Comparison of ENCODE assay signal across 9 mouse cellular contexts in genomic region chr6:94915842-94916620, GRCm38 (mm10).
A peak's percentile ranks its signal among the peaks of the same experiment; 100 is the strongest.
DNase-seq lines count a peak whose midpoint lies in the region; ATAC-seq lines count a peak whose summit lies in the region.
"Had no signal": no experiment of that assay in that cellular context is flagged by ENCODE, and none has a peak within 500 bp of the region (broad histone marks: within the 10 kb centered on the region; RNA-seq: fewer than 3 reads in every experiment).

No protein-coding gene starts in this region.

- intact Hi-C loops in left cerebral cortex, postnatal 36 days (cut with DNase I) = no loop called here

- no peak overlapping the region for H3K4me3 ChIP-seq in stomach, embryonic 16.5 days (replicated peaks; ENCODE audit: low read length)
- H3K4me3 ChIP-seq: limb, embryonic 15.5 days had no signal

- H3K27me3 ChIP-seq in stomach, embryonic 16.5 days (ENCODE audit: control insufficient read depth, insufficient read depth, low read length) = no peaks in the 10 kb centered on the region
- H3K27me3 ChIP-seq: limb, embryonic 15.5 days had no signal

- H3K4me1 ChIP-seq in stomach, embryonic 16.5 days (ENCODE audit: control insufficient read depth, insufficient read depth, low read length) = peaks cover 16% of the 10 kb centered on the region

- H3K9ac ChIP-seq in stomach, embryonic 16.5 days (ENCODE audit: low read length) = no peak overlapping the region
- H3K9ac ChIP-seq: limb, embryonic 15.5 days had no signal

- peak overlapping the region; percentile 68 for H3K27ac ChIP-seq in stomach, embryonic 16.5 days (ENCODE audit: low read length)
- H3K27ac ChIP-seq: limb, embryonic 15.5 days had no signal

- DNase-seq in testis, postnatal 10 days (ENCODE audit: low spot score) = peak; percentile 50
- DNase-seq in testis, postnatal 14 days (ENCODE audit: low spot score) = no peak
- peak; percentile 62 to 71 for DNase-seq in heart, adult 18-20 months
- DNase-seq in left cerebral cortex, postnatal 36 days (ENCODE audit: low spot score in 2 of 2) = peak; percentile 6 to 7
- DNase-seq in yolk sac, embryonic 10.5 days (ENCODE audit: low spot score) = no peak
- DNase-seq in cerebellum, adult 9-11 months = no peak
- DNase-seq in adrenal gland, postnatal 4 days (ENCODE audit: low spot score in 2 of 2) = no peak

- no peaks in the 10 kb centered on the region for H3K36me3 ChIP-seq in stomach, embryonic 16.5 days (ENCODE audit: control insufficient read depth, insufficient read depth, low read length)
- H3K36me3 ChIP-seq: limb, embryonic 15.5 days had no signal

- no peaks in the 10 kb centered on the region for H3K9me3 ChIP-seq in stomach, embryonic 16.5 days (replicated peaks; ENCODE audit: control insufficient read depth, low read length)
- H3K9me3 ChIP-seq: limb, embryonic 15.5 days had no signal

- whole genome bisulfite sequencing in stomach, embryonic 16.5 days = 30% methylated on average over 8 of the region's 8 CpGs

- no peak overlapping the region; the same call in 1 of the 2 replicates for H3K4me2 ChIP-seq in stomach, embryonic 16.5 days (ENCODE audit: low read depth, low read length)
- H3K4me2 ChIP-seq: limb, embryonic 15.5 days had no signal

- peak; percentile 91; the same call in 1 of the 2 replicates for ATAC-seq in stomach, embryonic 16.5 days (ENCODE audit: insufficient read depth, low FRiP score)

Comparison
In these comparisons a context has a peak if more than half of its experiments do, and no peak if none do; other contexts are left out.
1. DNase-seq: peak in testis, postnatal 10 days (single experiment), heart, adult 18-20 months (2 of 2) and left cerebral cortex, postnatal 36 days (2 of 2); none in testis, postnatal 14 days (single experiment), yolk sac, embryonic 10.5 days (single experiment), cerebellum, adult 9-11 months (single experiment) and adrenal gland, postnatal 4 days (0 of 2).